Mouse (Mus musculus): ENCODE data around the gene Treml1. TPM values are rescaled to one million over a fixed set of nuclear protein-coding genes. Genes with fewer than 3 reads are reported as not detected.

The Treml1 gene
- polyA plus RNA-seq, 1 experiment from 2014 or later, result 1.1 TPM

- ATAC-seq (ENCODE audit: low read depth) (no peak), DNase-seq (ENCODE audit: low spot score) (peak; percentile 63)
- H3K27ac ChIP-seq (replicated peaks; ENCODE audit: low read depth, low read length), result peak overlapping the region; percentile 42
Measured at GRCm38 (mm10) chr17:48326656-48327055, 33.1 kb upstream of the Treml1 start.

GRCm38 (mm10) chr17:48332524-48332923, 27.2 kb upstream of the Treml1 start:
- Histone ChIP-seq H3K27ac (replicated peaks; ENCODE audit: low read depth, low read length) (no peak overlapping the region), H3K9ac (ENCODE audit: low read depth, low read length) (no peak overlapping the region), H3K4me2 (ENCODE audit: low read depth, low read length) (no peak overlapping the region), H3K4me1 (ENCODE audit: control insufficient read depth, insufficient read depth, low read length) (no peaks in the 10 kb centered on the region), H3K4me3 (ENCODE audit: low read depth, low read length) (no peak overlapping the region), H3K27me3 (replicated peaks; ENCODE audit: control insufficient read depth, insufficient read depth, low read length) (no peaks in the 10 kb centered on the region), H3K9me3 (ENCODE audit: control insufficient read depth, low read length) (no peaks in the 10 kb centered on the region), H3K36me3 (ENCODE audit: control insufficient read depth, insufficient read depth, low read length) (no peaks in the 10 kb centered on the region)
- DNase-seq (ENCODE audit: low spot score) (no peak), ATAC-seq (ENCODE audit: low read depth) (no peak)
- 92% methylated on average over 2 of the region's 2 CpGs for WGBS

More at GRCm38 (mm10) chr17:48326656-48327055, 33.1 kb upstream of the Treml1 start:
- peaks cover 3% of the 10 kb centered on the region; the same call in 1 of the 2 replicates for H3K4me1 ChIP-seq (ENCODE audit: control insufficient read depth, insufficient read depth, low read length)
- H3K4me2 ChIP-seq (ENCODE audit: low read depth, low read length), result no peak overlapping the region
- no peak overlapping the region for H3K4me3 ChIP-seq (ENCODE audit: low read depth, low read length)
- no peaks in the 10 kb centered on the region for H3K9me3 ChIP-seq (ENCODE audit: control insufficient read depth, low read length)
- H3K27me3 ChIP-seq (replicated peaks; ENCODE audit: control insufficient read depth, insufficient read depth, low read length), result no peaks in the 10 kb centered on the region
- WGBS, result 51% methylated on average over 4 of the region's 4 CpGs
- no peaks in the 10 kb centered on the region for H3K36me3 ChIP-seq (ENCODE audit: control insufficient read depth, insufficient read depth, low read length)
- no peak overlapping the region for H3K9ac ChIP-seq (ENCODE audit: low read depth, low read length)

- Histone ChIP-seq H3K4me3 (ENCODE audit: low read depth, low read length) (no peak overlapping the region), H3K27ac (replicated peaks; ENCODE audit: low read depth, low read length) (no peak overlapping the region), H3K9me3 (ENCODE audit: control insufficient read depth, low read length) (no peaks in the 10 kb centered on the region), H3K9ac (ENCODE audit: low read depth, low read length) (no peak overlapping the region), H3K36me3 (ENCODE audit: control insufficient read depth, insufficient read depth, low read length) (no peaks in the 10 kb centered on the region), H3K4me2 (ENCODE audit: low read depth, low read length) (no peak overlapping the region), H3K4me1 (ENCODE audit: control insufficient read depth, insufficient read depth, low read length) (no peaks in the 10 kb centered on the region), H3K27me3 (replicated peaks; ENCODE audit: control insufficient read depth, insufficient read depth, low read length) (no peaks in the 10 kb centered on the region)
- DNase-seq (ENCODE audit: low spot score) (no peak), ATAC-seq (ENCODE audit: low read depth) (no peak)
- 86% methylated on average over 4 of the region's 4 CpGs for WGBS
Measured at GRCm38 (mm10) chr17:48334186-48334585, 25.5 kb upstream of the Treml1 start.

- WGBS, result 4% methylated on average over 6 of the region's 6 CpGs
- ATAC-seq (ENCODE audit: low read depth) (no peak), DNase-seq (ENCODE audit: low spot score) (peak; percentile 62)
- no peak overlapping the region for H3K4me2 ChIP-seq (ENCODE audit: low read depth, low read length)
- no peak overlapping the region for H3K27ac ChIP-seq (replicated peaks; ENCODE audit: low read depth, low read length)
- H3K9ac ChIP-seq (ENCODE audit: low read depth, low read length), result no peak overlapping the region
- no peaks in the 10 kb centered on the region for H3K9me3 ChIP-seq (ENCODE audit: control insufficient read depth, low read length)
- no peaks in the 10 kb centered on the region for H3K4me1 ChIP-seq (ENCODE audit: control insufficient read depth, insufficient read depth, low read length)
- H3K27me3 ChIP-seq (replicated peaks; ENCODE audit: control insufficient read depth, insufficient read depth, low read length), result no peaks in the 10 kb centered on the region
- H3K4me3 ChIP-seq (ENCODE audit: low read depth, low read length), result no peak overlapping the region
- H3K36me3 ChIP-seq (ENCODE audit: control insufficient read depth, insufficient read depth, low read length), result no peaks in the 10 kb centered on the region
Measured at GRCm38 (mm10) chr17:48336857-48337256, 22.9 kb upstream of the Treml1 start.

- no peak overlapping the region for H3K27ac ChIP-seq (replicated peaks; ENCODE audit: low read depth, low read length)
- H3K4me1 ChIP-seq (ENCODE audit: control insufficient read depth, insufficient read depth, low read length), result no peaks in the 10 kb centered on the region
- 97% methylated on average over 1 of the region's 1 CpGs for WGBS
- DNase-seq (ENCODE audit: low spot score) (no peak), ATAC-seq (ENCODE audit: low read depth) (no peak)
- H3K36me3 ChIP-seq (ENCODE audit: control insufficient read depth, insufficient read depth, low read length), result no peaks in the 10 kb centered on the region
- no peaks in the 10 kb centered on the region for H3K9me3 ChIP-seq (ENCODE audit: control insufficient read depth, low read length)
- H3K4me2 ChIP-seq (ENCODE audit: low read depth, low read length), result no peak overlapping the region
- H3K27me3 ChIP-seq (replicated peaks; ENCODE audit: control insufficient read depth, insufficient read depth, low read length), result no peaks in the 10 kb centered on the region
- no peak overlapping the region for H3K4me3 ChIP-seq (ENCODE audit: low read depth, low read length)
- no peak overlapping the region for H3K9ac ChIP-seq (ENCODE audit: low read depth, low read length)
Measured at GRCm38 (mm10) chr17:48340267-48340666, 19.4 kb upstream of the Treml1 start.

GRCm38 (mm10) chr17:48341947-48342346, 17.8 kb upstream of the Treml1 start:
- no peak overlapping the region for H3K4me3 ChIP-seq (ENCODE audit: low read depth, low read length)
- H3K27ac ChIP-seq (replicated peaks; ENCODE audit: low read depth, low read length), result no peak overlapping the region
- no peaks in the 10 kb centered on the region for H3K36me3 ChIP-seq (ENCODE audit: control insufficient read depth, insufficient read depth, low read length)
- 71% methylated on average over 3 of the region's 3 CpGs for WGBS
- H3K9me3 ChIP-seq (ENCODE audit: control insufficient read depth, low read length), result no peaks in the 10 kb centered on the region
- DNase-seq (ENCODE audit: low spot score) (no peak), ATAC-seq (ENCODE audit: low read depth) (no peak)
- H3K27me3 ChIP-seq (replicated peaks; ENCODE audit: control insufficient read depth, insufficient read depth, low read length), result no peaks in the 10 kb centered on the region
- H3K9ac ChIP-seq (ENCODE audit: low read depth, low read length), result no peak overlapping the region
- H3K4me1 ChIP-seq (ENCODE audit: control insufficient read depth, insufficient read depth, low read length), result no peaks in the 10 kb centered on the region
- no peak overlapping the region for H3K4me2 ChIP-seq (ENCODE audit: low read depth, low read length)

- ATAC-seq (ENCODE audit: low read depth) (no peak), DNase-seq (ENCODE audit: low spot score) (no peak)
- 88% methylated on average over 2 of the region's 2 CpGs for WGBS
- Histone ChIP-seq H3K36me3 (ENCODE audit: control insufficient read depth, insufficient read depth, low read length) (no peaks in the 10 kb centered on the region), H3K27ac (replicated peaks; ENCODE audit: low read depth, low read length) (no peak overlapping the region), H3K9me3 (ENCODE audit: control insufficient read depth, low read length) (no peaks in the 10 kb centered on the region), H3K9ac (ENCODE audit: low read depth, low read length) (no peak overlapping the region), H3K4me2 (ENCODE audit: low read depth, low read length) (no peak overlapping the region), H3K27me3 (replicated peaks; ENCODE audit: control insufficient read depth, insufficient read depth, low read length) (no peaks in the 10 kb centered on the region), H3K4me1 (ENCODE audit: control insufficient read depth, insufficient read depth, low read length) (no peaks in the 10 kb centered on the region), H3K4me3 (ENCODE audit: low read depth, low read length) (no peak overlapping the region)
Measured at GRCm38 (mm10) chr17:48343065-48343464, 16.7 kb upstream of the Treml1 start.

GRCm38 (mm10) chr17:48345824-48346223, 13.9 kb upstream of the Treml1 start:
- Histone ChIP-seq H3K4me3 (ENCODE audit: low read depth, low read length) (no peak overlapping the region), H3K36me3 (ENCODE audit: control insufficient read depth, insufficient read depth, low read length) (no peaks in the 10 kb centered on the region), H3K9ac (ENCODE audit: low read depth, low read length) (no peak overlapping the region), H3K27ac (replicated peaks; ENCODE audit: low read depth, low read length) (no peak overlapping the region), H3K4me2 (ENCODE audit: low read depth, low read length) (no peak overlapping the region), H3K27me3 (replicated peaks; ENCODE audit: control insufficient read depth, insufficient read depth, low read length) (no peaks in the 10 kb centered on the region), H3K9me3 (ENCODE audit: control insufficient read depth, low read length) (no peaks in the 10 kb centered on the region), H3K4me1 (ENCODE audit: control insufficient read depth, insufficient read depth, low read length) (no peaks in the 10 kb centered on the region)
- DNase-seq (ENCODE audit: low spot score), result no peak
- ATAC-seq (ENCODE audit: low read depth), result no peak
- WGBS, result 76% methylated on average over 4 of the region's 4 CpGs

- no peaks in the 10 kb centered on the region for H3K36me3 ChIP-seq (ENCODE audit: control insufficient read depth, insufficient read depth, low read length)
- no peak within 1 kb of the TSS for H3K4me2 ChIP-seq (ENCODE audit: low read depth, low read length)
- 64% methylated on average over 5 of the region's 5 CpGs for WGBS
- no peak for ATAC-seq (ENCODE audit: low read depth)
- H3K4me3 ChIP-seq (ENCODE audit: low read depth, low read length), result no peak within 1 kb of the TSS
- DNase-seq (ENCODE audit: low spot score), result no peak
- H3K27ac ChIP-seq (replicated peaks; ENCODE audit: low read depth, low read length), result no peak within 1 kb of the TSS
- no peaks in the 10 kb centered on the region for H3K9me3 ChIP-seq (ENCODE audit: control insufficient read depth, low read length)
- no peaks in the 10 kb centered on the region for H3K27me3 ChIP-seq (replicated peaks; ENCODE audit: control insufficient read depth, insufficient read depth, low read length)
- no peaks in the 10 kb centered on the region for H3K4me1 ChIP-seq (ENCODE audit: control insufficient read depth, insufficient read depth, low read length)
- no peak within 1 kb of the TSS for H3K9ac ChIP-seq (ENCODE audit: low read depth, low read length)
Measured at GRCm38 (mm10) chr17:48346231-48346630, 13.5 kb upstream of the Treml1 start, which contains the start of gene Trem2. Trem2 (plus strand) TSS chr17:48346401.

Measured in embryonic facial prominence, embryonic 14.5 days (tissue).